Mouse (Mus musculus) stomach, embryonic 16.5 days (tissue): ENCODE results near the gene Dbt. TPM values are rescaled to one million over a fixed set of nuclear protein-coding genes. Genes with fewer than 3 reads are reported as not detected.

Experiments used
- polyA plus RNA-seq: library from polyadenylated mRNA; unstranded; fragments of >200 nt; fragmentation: Nextera tagmentation; extraction: Ambion mirVana; gene quantifications from 2 replicates; pipeline ENCODE4 v1.2.1, GENCODE M21; 2015

The Dbt gene
- polyA plus RNA-seq, 1 experiment from 2014 or later: 24.2 TPM

Other genes with a start within 250 kb of the Dbt start
- gene Cdc14a, start 89.0 kb upstream of the Dbt start, polyA plus RNA-seq: 8.7 and 9.2 TPM in 2 replicates
- 57.3 and 59.6 TPM in 2 replicates for gene Rtca, start 4.9 kb upstream of the Dbt start, polyA plus RNA-seq
- gene Lrrc39, start 49.9 kb downstream of the Dbt start, polyA plus RNA-seq: 1.5 and 3.2 TPM in 2 replicates
- gene Sass6, start 81.9 kb downstream of the Dbt start, polyA plus RNA-seq: 16.5 and 16.6 TPM in 2 replicates
- 25.7 and 25.9 TPM in 2 replicates for gene Trmt13, start 101.5 kb downstream of the Dbt start, polyA plus RNA-seq
- gene Mfsd14a, start 149.6 kb downstream of the Dbt start, polyA plus RNA-seq: 84.1 and 89.5 TPM in 2 replicates
- gene Gm43191, start 168.2 kb downstream of the Dbt start, polyA plus RNA-seq: not detected in 2 replicates
- gene Slc35a3, start 199.8 kb downstream of the Dbt start, polyA plus RNA-seq: 34.1 and 40.3 TPM in 2 replicates